8 mouse cellular contexts compared by ENCODE assay signal in genomic region chr1:151754028-151754489, GRCm38 (mm10). TPM values are rescaled to one million over a fixed set of nuclear protein-coding genes. Genes with fewer than 3 reads are reported as not detected.
A peak's percentile ranks its signal among the peaks of the same experiment; 100 is the strongest.
DNase-seq lines count a peak whose midpoint lies in the region; ATAC-seq lines count a peak whose summit lies in the region.

No protein-coding gene starts in this region.

- peak overlapping the region; percentile 55 for H3K4me2 ChIP-seq in lung, embryonic 15.5 days
- peak overlapping the region; percentile 55 for H3K4me2 ChIP-seq in hindbrain, embryonic 13.5 days

- peaks cover 39% of the 10 kb centered on the region for H3K4me1 ChIP-seq in lung, embryonic 15.5 days
- H3K4me1 ChIP-seq in hindbrain, embryonic 13.5 days (replicated peaks): peaks cover 22% of the 10 kb centered on the region

- peak overlapping the region; percentile 88 for H3K4me3 ChIP-seq in lung, embryonic 15.5 days
- peak overlapping the region; percentile 73 for H3K4me3 ChIP-seq in hindbrain, embryonic 13.5 days

- H3K36me3 ChIP-seq in lung, embryonic 15.5 days: no peaks in the 10 kb centered on the region
- H3K36me3 ChIP-seq in hindbrain, embryonic 13.5 days: no peaks in the 10 kb centered on the region
- H3K36me3 ChIP-seq in splenic B cell, adult 2 months (ENCODE audit: control insufficient read depth, insufficient read depth, low read length, poor library complexity, severe bottlenecking): no peaks in the 10 kb centered on the region

- H3K27me3 ChIP-seq in lung, embryonic 15.5 days: no peaks in the 10 kb centered on the region
- H3K27me3 ChIP-seq in hindbrain, embryonic 13.5 days: no peaks in the 10 kb centered on the region
- no peaks in the 10 kb centered on the region for H3K27me3 ChIP-seq in splenic B cell, adult 2 months (ENCODE audit: control insufficient read depth, insufficient read depth, low read length, poor library complexity, severe bottlenecking)

- no peak overlapping the region; the same call in 1 of the 2 replicates for H3K27ac ChIP-seq in lung, embryonic 15.5 days
- H3K27ac ChIP-seq in hindbrain, embryonic 13.5 days: no peak overlapping the region

- H3K9me3 ChIP-seq in lung, embryonic 15.5 days: no peaks in the 10 kb centered on the region
- no peaks in the 10 kb centered on the region for H3K9me3 ChIP-seq in hindbrain, embryonic 13.5 days

- DNase-seq in lung, postnatal 14 days: no peak
- peak; percentile 29 for DNase-seq in c-Kit-positive CD71-positive TER-119-positive erythroid progenitor cells, embryonic 14.5 days (ENCODE audit: low spot score)
- DNase-seq in liver: peak; percentile 35
- DNase-seq in splenic B cell, adult 2 months (ENCODE audit: low read depth, low spot score): peak; percentile 43
- no peak for DNase-seq in layer of hippocampus, adult 9-10 months (ENCODE audit: low spot score)
- no peak for DNase-seq in retina, postnatal 1 day

- H3K9ac ChIP-seq in lung, embryonic 15.5 days: peak overlapping the region; percentile 33; the same call in 1 of the 2 replicates
- no peak overlapping the region for H3K9ac ChIP-seq in hindbrain, embryonic 13.5 days

- ATAC-seq in lung, embryonic 15.5 days (ENCODE audit: borderline replicate concordance, extremely low read depth, low FRiP score, low TSS enrichment): no peak
- no peak for ATAC-seq in hindbrain, embryonic 13.5 days (ENCODE audit: low FRiP score)

- 38% methylated on average over 10 of the region's 10 CpGs for WGBS in lung, embryonic 15.5 days
- WGBS in hindbrain, embryonic 13.5 days: 80% methylated on average over 10 of the region's 10 CpGs

RNA-seq across cellular contexts. Expression of gene Edem3, which starts 1.1 kb away (rescaled TPM):
- polyA plus RNA-seq in lung, embryonic 15.5 days (2015; fragmentation: Nextera tagmentation; extraction: Ambion mirVana): 15.2 and 15.9 TPM in 2 replicates
- polyA plus RNA-seq in hindbrain, embryonic 13.5 days (2015; fragmentation: Nextera tagmentation; extraction: Ambion mirVana): 17.9 and 18.8 TPM in 2 replicates

Comparison
In these comparisons a context has a peak if more than half of its experiments do, and no peak if none do; other contexts are left out.
1. DNase-seq: peak in c-Kit-positive CD71-positive TER-119-positive erythroid progenitor cells, embryonic 14.5 days (single experiment), liver (single experiment) and splenic B cell, adult 2 months (single experiment); none in lung, postnatal 14 days (single experiment), layer of hippocampus, adult 9-10 months (single experiment) and retina, postnatal 1 day (single experiment).